Mouse (Mus musculus): ENCODE results near the gene Gm2000. TPM values are rescaled to one million over a fixed set of nuclear protein-coding genes. Genes with fewer than 3 reads are reported as not detected.

The Gm2000 gene
- polyA plus RNA-seq, 1 experiment = 30.4 TPM

DNA sequence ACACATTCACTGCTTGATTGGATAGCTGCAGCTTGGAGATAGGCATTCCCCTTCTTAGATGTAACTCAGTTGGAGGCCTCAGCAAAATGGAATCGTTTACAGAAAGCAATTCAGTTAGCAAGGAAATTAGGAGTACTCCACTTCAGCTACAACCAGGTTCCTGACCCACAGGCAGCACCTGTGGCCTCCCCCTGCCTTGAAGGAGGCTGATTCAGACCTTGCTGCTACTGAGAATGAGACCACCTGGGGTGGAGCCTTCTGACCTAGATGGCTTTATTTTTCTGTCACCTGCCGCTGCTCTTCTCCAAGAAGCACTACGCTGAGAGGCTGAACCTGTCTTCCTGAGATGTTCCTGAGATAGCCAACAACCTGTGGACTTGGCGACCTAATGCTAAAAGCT is 42.7 kb downstream of the Gm2000 start:
- no peak for TF ChIP-seq POLR2A (IDR thresholded peaks at IDR 0.05; ENCODE audit: borderline replicate concordance, insufficient read depth, low read length)
- TF ChIP-seq CTCF (IDR thresholded peaks at IDR 0.05; ENCODE audit: borderline replicate concordance, insufficient read depth, low read depth, low read length) = no peak
- H3K4me3 ChIP-seq (replicated peaks; ENCODE audit: insufficient read depth, low read depth, low read length) = no peak overlapping the region
- peaks cover 3% of the 10 kb centered on the region; the same call in 1 of the 2 replicates for H3K4me1 ChIP-seq (ENCODE audit: control insufficient read depth, insufficient read depth, low read length)
- no peaks in the 10 kb centered on the region for H3K27me3 ChIP-seq (ENCODE audit: control insufficient read depth, insufficient read depth, low read length)
- 39% methylated on average over 4 of the region's 4 CpGs for WGBS
- H3K27ac ChIP-seq (ENCODE audit: insufficient read depth, low read length) = no peak overlapping the region
- no peak for DNase-seq

Other genes starting within 250 kb of the Gm2000 start
- 2.4 and 3.4 TPM in 2 replicates for gene Fam163a, start 161.0 kb upstream of the Gm2000 start, polyA plus RNA-seq (2012; rRNA removed)
- gene Tdrd5, start 62.4 kb upstream of the Gm2000 start, polyA plus RNA-seq (2012; rRNA removed) = 1.3 TPM in 2 replicates
- 0.03 and 0.10 TPM in 2 replicates for gene Nphs2, start 55.3 kb upstream of the Gm2000 start, polyA plus RNA-seq (2012; rRNA removed)
- gene Axdnd1, start 55.1 kb downstream of the Gm2000 start, polyA plus RNA-seq (2012; rRNA removed) = 0.33 and 0.38 TPM in 2 replicates
- gene Soat1, start 108.3 kb downstream of the Gm2000 start, polyA plus RNA-seq (2012; rRNA removed) = 16.5 and 17.7 TPM in 2 replicates
- gene Gm10031, start 158.0 kb downstream of the Gm2000 start, polyA plus RNA-seq (2012; rRNA removed) = 8.7 and 9.5 TPM in 2 replicates
- 16.4 and 17.2 TPM in 2 replicates for gene Abl2, start 192.7 kb downstream of the Gm2000 start, polyA plus RNA-seq (2012; rRNA removed)

Measured in cerebellum, adult 2 months (tissue).